Mouse (Mus musculus): Measurements from ENCODE around the gene Bcl10. TPM values are rescaled to one million over a fixed set of nuclear protein-coding genes. Genes with fewer than 3 reads are reported as not detected.

Gene Bcl10
- polyA plus RNA-seq, 1 experiment, result 7.9 TPM

DNA sequence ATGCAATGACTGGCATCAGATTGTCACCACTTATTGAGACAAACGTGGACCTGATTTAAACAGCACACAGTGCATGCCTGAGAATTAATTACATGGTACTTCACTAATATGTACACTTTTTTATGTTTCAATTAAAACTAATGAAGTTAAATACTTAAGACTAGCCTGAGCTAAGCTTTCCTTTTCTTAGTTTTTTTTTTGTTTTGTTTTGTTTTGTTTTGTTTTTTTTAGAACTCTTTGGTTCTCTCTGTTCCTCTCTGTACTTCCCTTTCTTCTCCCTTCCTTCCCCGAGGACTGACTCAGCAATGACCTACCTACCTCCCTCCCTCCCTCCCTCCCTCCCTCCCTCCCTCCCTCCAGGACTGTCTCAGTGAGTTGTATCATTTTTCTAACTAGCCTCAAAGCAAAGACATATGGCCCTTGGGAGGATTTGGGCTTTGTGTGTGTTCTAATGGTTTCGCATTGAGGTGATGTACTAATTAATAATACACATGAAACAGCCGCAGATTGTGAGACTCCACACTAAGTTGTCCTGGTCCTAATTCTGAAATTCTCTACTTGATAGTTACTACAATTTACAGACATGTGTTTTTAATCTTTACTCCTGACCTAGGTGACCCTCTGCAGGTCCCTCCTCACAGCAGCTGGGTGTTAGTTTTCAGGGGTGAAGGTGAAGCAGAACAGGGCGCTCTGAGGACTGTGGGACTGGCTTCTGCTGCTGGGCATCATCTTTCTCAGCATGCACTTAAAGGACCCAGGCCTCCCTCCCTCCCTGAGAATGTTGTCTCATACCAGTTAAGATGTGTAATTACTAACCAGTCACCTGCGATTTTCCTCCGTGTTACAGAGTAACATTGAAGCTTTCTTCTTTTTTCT is 7.2 kb downstream of the Bcl10 start:
- no peak overlapping the region for H3K4me3 ChIP-seq (ENCODE audit: low read depth, low read length)
- TF ChIP-seq CTCF (IDR thresholded peaks at IDR 0.05; ENCODE audit: extremely low read depth, insufficient read length, insufficient replicate concordance, low read depth, low read length) (no peak), POLR2A (IDR thresholded peaks at IDR 0.05; ENCODE audit: low read depth, low read length) (no peak)
- no peaks in the 10 kb centered on the region for H3K27me3 ChIP-seq (ENCODE audit: control insufficient read depth, insufficient read depth, low read length)
- peaks cover 48% of the 10 kb centered on the region for H3K36me3 ChIP-seq (ENCODE audit: control insufficient read depth, insufficient read depth, low read length)
- no peak overlapping the region for H3K27ac ChIP-seq (ENCODE audit: insufficient read depth, low read depth, low read length)
- WGBS, result 76% methylated on average over 7 of the region's 7 CpGs
- peaks cover 2% of the 10 kb centered on the region for H3K4me1 ChIP-seq (ENCODE audit: control insufficient read depth, insufficient read depth, insufficient read length, low read length)

DNA sequence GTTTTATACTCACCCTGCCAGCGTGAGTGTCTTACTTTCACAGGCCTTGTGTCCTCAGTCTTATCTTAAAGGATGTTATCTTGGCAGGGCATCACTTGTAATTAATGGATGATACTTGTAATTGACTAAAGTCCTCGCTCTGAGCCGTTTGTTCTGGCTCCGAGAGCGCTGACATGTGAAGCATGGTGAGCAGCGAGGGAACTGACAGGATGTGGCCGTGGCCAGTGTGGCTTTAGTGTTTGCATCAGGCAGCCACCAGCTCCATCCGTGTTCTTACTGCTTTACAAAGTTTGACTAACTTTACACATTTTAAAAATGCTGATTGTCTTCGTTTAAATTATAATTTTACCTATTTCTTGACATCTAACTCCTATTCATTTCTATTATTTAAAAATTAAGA is 11.2 kb downstream of the Bcl10 start:
- no peak overlapping the region for H3K4me3 ChIP-seq (ENCODE audit: low read depth, low read length)
- TF ChIP-seq CTCF (IDR thresholded peaks at IDR 0.05; ENCODE audit: extremely low read depth, insufficient read length, insufficient replicate concordance, low read depth, low read length), result no peak
- no peak for TF ChIP-seq POLR2A (IDR thresholded peaks at IDR 0.05; ENCODE audit: low read depth, low read length)
- no peak overlapping the region for H3K27ac ChIP-seq (ENCODE audit: insufficient read depth, low read depth, low read length)
- peaks cover 39% of the 10 kb centered on the region for H3K36me3 ChIP-seq (ENCODE audit: control insufficient read depth, insufficient read depth, low read length)
- H3K27me3 ChIP-seq (ENCODE audit: control insufficient read depth, insufficient read depth, low read length), result no peaks in the 10 kb centered on the region
- H3K4me1 ChIP-seq (ENCODE audit: control insufficient read depth, insufficient read depth, insufficient read length, low read length), result peaks cover 1% of the 10 kb centered on the region; the same call in 1 of the 2 replicates
- WGBS, result 50% methylated on average over 9 of the region's 9 CpGs

DNA sequence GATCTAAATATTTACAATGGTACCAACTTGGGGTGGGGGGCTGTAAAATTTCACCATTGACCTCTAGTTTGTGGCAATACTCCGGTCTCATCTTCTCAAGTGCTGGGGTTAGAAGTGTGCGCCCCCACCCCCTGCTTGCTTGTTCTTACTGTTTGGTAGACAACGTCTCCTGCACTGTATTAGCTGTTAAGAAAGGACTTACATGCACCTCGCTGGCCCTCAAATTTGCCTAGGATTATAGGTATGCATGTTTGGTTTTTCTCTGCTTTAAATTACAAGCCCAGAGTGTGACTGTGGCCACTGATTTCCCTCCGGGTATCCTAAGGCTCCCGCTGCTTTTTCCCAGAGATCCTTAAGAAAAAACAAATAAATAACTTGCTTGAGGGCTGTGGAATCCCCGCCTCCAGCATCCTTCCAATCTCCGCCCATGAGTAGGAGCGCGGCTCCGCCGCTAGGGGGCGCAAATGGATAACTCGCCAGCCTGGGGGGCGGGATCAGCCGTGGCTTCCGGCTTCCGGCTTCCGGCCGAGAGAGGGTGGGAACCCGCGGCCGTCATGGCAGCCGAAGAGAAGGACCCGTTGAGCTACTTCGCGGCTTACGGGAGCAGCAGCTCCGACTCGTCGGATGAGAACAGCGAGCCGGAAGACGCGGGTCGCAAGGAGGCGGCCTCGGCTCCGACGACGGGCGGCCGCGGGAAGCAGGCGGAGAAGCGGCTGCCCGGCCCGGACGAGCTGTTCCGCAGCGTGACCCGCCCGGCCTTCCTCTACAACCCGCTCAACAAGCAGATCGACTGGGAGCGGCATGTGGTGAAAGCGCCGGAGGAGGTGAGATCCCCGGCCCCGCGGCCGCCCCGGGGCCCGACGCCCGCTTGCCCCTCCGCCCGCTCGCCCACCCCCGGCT is 15.2 kb downstream of the Bcl10 start, which contains the start of gene 2410004B18Rik:
Gene 2410004B18Rik (plus strand): TSS at position 510 of the 900 bp plus-strand sequence.
- TF ChIP-seq CTCF (IDR thresholded peaks at IDR 0.05; ENCODE audit: extremely low read depth, insufficient read length, insufficient replicate concordance, low read depth, low read length) (peak; percentile 97), POLR2A (IDR thresholded peaks at IDR 0.05; ENCODE audit: low read depth, low read length) (peak; percentile 73)
- no peaks in the 10 kb centered on the region for H3K27me3 ChIP-seq (ENCODE audit: control insufficient read depth, insufficient read depth, low read length)
- H3K36me3 ChIP-seq (ENCODE audit: control insufficient read depth, insufficient read depth, low read length), result peaks cover 31% of the 10 kb centered on the region
- H3K4me3 ChIP-seq (ENCODE audit: low read depth, low read length), result peak within 1 kb of the TSS; percentile 71
- H3K4me1 ChIP-seq (ENCODE audit: control insufficient read depth, insufficient read depth, insufficient read length, low read length), result peaks cover 8% of the 10 kb centered on the region; the same call in 1 of the 2 replicates
- H3K27ac ChIP-seq (ENCODE audit: insufficient read depth, low read depth, low read length), result no peak within 1 kb of the TSS
- 1% methylated on average over 70 of the region's 70 CpGs for WGBS

DNA sequence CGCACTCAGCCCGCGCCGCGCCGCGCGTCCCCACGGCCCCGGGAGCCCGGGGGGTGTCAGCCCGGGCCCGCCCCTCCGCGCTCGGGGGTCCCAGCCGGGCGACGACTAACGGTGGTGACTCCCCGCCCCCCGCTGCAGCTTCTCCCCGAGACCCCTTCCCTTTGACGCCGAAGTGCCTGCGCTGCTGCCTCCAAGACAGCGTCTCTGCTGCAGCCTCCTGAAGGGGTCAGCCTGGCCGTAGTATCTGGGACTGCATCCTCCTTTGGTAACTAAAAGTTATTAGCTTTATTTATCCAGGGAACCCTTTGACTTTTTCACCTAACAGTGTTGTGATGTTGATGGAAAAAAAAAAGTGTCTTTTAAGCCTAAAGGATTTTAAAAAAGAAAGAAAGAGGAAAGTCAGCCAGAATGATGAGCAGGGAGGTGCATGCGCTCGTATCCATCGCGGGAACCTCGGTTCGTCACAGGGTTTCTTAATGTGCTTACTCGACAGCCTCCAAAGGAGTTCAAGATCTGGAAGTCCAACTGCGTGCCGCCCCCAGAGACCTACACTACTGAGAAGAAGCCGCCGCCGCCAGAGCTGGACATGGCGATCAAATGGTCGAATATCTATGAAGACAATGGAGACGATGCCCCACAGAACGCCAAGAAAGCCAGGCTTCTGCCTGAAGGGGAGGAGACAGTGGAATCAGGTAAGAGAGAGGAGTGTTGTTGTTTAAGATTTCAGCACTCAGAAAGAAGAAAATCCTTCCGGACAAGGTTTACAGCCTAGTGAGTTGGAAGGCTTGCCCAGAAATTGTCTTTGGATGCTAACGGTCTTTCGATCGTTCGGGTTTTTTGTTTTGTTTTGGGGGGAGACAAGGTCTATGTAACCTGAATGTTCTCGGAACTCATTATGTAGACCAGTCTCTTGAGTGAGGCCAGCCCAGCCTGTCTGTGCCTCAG is 16.1 kb downstream of the Bcl10 start:
- H3K27ac ChIP-seq (ENCODE audit: insufficient read depth, low read depth, low read length), result no peak overlapping the region
- 12% methylated on average over 50 of the region's 50 CpGs for WGBS
- TF ChIP-seq POLR2A (IDR thresholded peaks at IDR 0.05; ENCODE audit: low read depth, low read length) (no peak), CTCF (IDR thresholded peaks at IDR 0.05; ENCODE audit: extremely low read depth, insufficient read length, insufficient replicate concordance, low read depth, low read length) (no peak)

DNA sequence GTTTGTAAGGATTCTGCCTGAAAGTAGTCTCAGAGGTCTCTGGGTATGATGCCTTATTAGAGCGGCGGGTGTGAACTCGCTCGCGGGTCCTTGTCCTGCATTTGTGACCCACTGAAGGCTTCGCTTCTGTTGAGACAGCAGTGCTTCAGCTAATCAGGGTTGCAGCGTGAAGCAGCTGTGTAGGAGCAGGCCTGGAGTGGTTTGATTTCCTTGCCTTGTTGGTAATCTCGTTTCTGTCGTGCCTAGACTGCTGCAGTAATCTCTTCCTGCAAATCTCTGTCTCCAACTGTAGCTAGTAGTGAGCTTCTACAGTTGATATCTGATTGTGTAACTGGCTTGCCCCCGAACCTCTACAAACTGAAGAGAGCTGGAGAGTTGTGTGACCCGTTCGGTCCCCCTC is 16.8 kb downstream of the Bcl10 start:
- peak overlapping the region; percentile 71 for H3K4me3 ChIP-seq (ENCODE audit: low read depth, low read length)
- no peaks in the 10 kb centered on the region for H3K27me3 ChIP-seq (ENCODE audit: control insufficient read depth, insufficient read depth, low read length)
- no peak for TF ChIP-seq CTCF (IDR thresholded peaks at IDR 0.05; ENCODE audit: extremely low read depth, insufficient read length, insufficient replicate concordance, low read depth, low read length)
- no peak for TF ChIP-seq POLR2A (IDR thresholded peaks at IDR 0.05; ENCODE audit: low read depth, low read length)
- peaks cover 33% of the 10 kb centered on the region for H3K36me3 ChIP-seq (ENCODE audit: control insufficient read depth, insufficient read depth, low read length)
- 66% methylated on average over 12 of the region's 12 CpGs for WGBS
- peaks cover 8% of the 10 kb centered on the region; the same call in 1 of the 2 replicates for H3K4me1 ChIP-seq (ENCODE audit: control insufficient read depth, insufficient read depth, insufficient read length, low read length)
- no peak overlapping the region for H3K27ac ChIP-seq (ENCODE audit: insufficient read depth, low read depth, low read length)

More for the DNA sequence above, 16.1 kb downstream of the Bcl10 start:
- Histone ChIP-seq H3K4me1 (ENCODE audit: control insufficient read depth, insufficient read depth, insufficient read length, low read length) (peaks cover 8% of the 10 kb centered on the region; the same call in 1 of the 2 replicates), H3K4me3 (ENCODE audit: low read depth, low read length) (peak overlapping the region; percentile 71), H3K36me3 (ENCODE audit: control insufficient read depth, insufficient read depth, low read length) (peaks cover 31% of the 10 kb centered on the region), H3K27me3 (ENCODE audit: control insufficient read depth, insufficient read depth, low read length) (no peaks in the 10 kb centered on the region)

DNA sequence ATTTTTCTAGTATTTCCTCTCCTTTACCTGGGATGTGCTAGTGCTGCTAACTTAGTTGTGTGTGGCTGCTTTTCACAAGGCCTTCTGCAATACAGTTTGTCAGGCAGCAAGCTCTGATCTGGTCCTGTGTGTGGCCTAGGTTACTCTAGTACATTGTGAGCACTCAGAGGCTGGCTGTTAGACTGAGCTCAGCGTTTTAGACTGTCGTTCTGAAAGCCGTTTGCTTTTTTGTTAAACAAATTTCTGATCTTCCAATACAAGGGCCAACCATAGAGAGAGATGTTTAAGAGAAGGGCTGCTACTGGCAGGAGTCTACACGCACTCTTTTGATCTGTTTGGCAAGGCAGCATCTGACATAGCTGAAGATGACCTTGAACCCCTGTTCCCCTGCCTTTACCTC is 17.4 kb downstream of the Bcl10 start:
- H3K27ac ChIP-seq (ENCODE audit: insufficient read depth, low read depth, low read length), result no peak overlapping the region
- no peaks in the 10 kb centered on the region for H3K27me3 ChIP-seq (ENCODE audit: control insufficient read depth, insufficient read depth, low read length)
- H3K4me1 ChIP-seq (ENCODE audit: control insufficient read depth, insufficient read depth, insufficient read length, low read length), result peaks cover 8% of the 10 kb centered on the region; the same call in 1 of the 2 replicates
- H3K36me3 ChIP-seq (ENCODE audit: control insufficient read depth, insufficient read depth, low read length), result peaks cover 34% of the 10 kb centered on the region
- TF ChIP-seq CTCF (IDR thresholded peaks at IDR 0.05; ENCODE audit: extremely low read depth, insufficient read length, insufficient replicate concordance, low read depth, low read length), result no peak
- TF ChIP-seq POLR2A (IDR thresholded peaks at IDR 0.05; ENCODE audit: low read depth, low read length), result no peak
- H3K4me3 ChIP-seq (ENCODE audit: low read depth, low read length), result no peak overlapping the region
- 57% methylated on average over 4 of the region's 4 CpGs for WGBS
